Mouse (Mus musculus): Measurements from ENCODE around the gene Pgm5. TPM values are rescaled to one million over a fixed set of nuclear protein-coding genes. Genes with fewer than 3 reads are reported as not detected.
"Not testable (repeated sequence)": the region's sequence is repeated elsewhere in the genome, so short reads cannot be mapped to it uniquely, and the experiment has no call there.

Gene Pgm5
- total RNA-seq, 1 experiment from 2014 or later: 54.3 TPM

DNA sequence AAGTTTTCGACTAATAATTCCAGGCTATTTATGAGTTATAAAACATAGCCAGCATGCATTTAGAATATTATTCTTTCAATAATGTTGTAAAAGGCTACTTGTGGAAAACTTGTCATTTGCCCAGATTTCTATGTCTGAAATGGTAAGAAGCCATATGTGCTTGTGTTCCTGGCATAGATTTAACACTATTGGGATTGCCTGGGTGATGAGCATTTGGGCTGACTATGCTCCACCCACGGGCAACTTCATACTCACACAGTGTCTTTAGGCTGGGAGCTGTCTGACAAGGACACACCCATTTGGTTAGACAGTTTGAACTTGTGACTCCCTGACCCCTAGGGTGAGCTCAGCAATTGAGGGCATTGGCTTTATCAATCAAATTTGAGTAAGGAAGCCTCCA is 157.3 kb downstream of the Pgm5 start:
- DNase-seq: no peak

DNA sequence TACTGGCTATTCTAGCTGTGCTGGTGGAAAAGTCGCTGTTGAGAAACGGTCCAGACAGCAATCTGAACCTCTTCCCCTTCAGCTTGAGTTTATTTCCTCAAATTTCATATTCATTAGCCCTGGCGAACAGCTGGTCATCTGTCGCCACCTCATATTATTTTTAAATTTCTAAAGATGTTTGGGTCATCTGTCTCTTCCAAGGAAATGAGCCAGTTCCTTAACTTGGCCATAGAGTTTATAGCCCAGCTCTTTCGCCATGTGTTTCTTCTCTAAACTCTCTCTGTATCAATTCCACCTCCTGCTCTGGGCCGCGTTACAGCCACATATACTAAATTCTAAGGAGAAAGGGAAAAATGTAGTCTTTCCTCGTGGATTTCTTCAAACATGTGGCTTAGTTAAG is 158.0 kb downstream of the Pgm5 start:
- no peak for DNase-seq

DNA sequence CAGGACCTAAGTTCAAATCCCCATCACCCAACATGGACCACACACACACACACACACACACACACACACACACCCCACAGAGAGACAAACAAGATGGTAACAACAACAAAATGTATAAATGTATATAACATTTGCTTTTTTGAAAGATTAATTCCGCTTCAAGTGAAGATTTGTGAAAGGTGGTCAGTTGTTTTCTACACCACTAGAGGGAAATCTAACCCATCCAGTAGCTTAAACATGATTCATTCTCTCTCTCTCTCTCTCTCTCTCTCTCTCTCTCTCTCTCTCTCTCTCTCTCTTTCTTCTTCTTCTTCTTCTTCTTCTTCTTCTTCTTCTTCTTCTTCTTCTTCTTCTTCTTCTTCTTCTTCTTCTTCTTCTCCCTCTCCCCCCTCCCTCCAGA is 158.5 kb downstream of the Pgm5 start:
- DNase-seq: not testable (repeated sequence)

DNA sequence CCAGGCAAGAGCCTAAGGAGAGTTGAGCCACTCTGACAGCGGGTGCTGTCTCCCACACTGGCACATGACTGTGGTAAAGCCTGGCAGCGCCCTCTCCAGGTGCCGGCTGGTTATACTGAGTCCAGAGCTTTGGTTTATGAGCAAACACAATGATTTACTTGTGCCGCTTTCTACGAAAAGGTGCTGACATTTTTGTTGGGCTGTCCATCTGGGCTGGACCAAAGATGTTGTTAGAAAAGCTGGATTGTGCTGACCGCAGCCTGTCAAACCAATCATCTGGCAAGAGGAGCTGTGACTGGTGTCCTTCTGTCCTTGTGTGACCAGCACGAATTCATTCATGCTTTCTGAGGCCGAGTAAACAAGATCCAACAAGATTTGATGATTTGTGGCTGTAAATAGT is 159.9 kb downstream of the Pgm5 start:
- DNase-seq: no peak

DNA sequence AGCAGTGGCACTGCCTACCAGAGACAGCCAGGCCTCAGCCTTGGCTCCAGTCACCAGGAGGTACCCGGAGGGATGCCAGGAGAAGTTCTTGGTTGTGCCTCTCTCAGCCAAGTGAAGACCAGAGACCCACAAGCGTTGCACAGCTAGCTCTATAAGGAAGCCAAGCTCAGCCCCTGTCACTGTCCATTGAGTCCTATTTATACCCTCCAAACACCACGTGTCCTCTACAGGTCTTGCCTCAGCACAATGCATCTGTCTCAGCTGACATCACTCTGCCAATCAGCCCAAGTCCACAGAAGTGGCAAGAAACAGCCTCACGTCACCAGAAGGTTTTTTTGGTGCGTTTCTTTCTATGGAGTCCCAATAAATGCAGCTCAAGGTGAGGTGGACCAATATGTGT is 161.0 kb downstream of the Pgm5 start:
- no peak for DNase-seq

DNA sequence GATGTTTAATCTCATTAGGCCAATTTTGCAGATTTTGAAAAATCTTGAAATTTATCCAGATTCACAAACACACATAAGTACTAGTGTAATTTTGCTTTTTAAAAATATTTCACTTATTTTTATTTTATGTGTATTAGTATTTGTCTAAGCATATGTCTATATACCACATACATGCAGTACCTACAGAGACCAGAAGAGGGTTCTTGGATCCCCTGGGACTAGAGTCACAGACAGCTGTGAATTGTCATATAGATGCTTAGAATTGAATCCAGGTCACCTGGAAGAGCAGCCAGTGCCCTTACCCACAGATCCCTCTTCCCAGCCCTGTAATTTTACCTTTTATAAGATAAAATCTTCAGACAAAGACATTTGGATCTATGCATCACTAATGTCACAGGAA is 161.7 kb downstream of the Pgm5 start:
- no peak for DNase-seq

DNA sequence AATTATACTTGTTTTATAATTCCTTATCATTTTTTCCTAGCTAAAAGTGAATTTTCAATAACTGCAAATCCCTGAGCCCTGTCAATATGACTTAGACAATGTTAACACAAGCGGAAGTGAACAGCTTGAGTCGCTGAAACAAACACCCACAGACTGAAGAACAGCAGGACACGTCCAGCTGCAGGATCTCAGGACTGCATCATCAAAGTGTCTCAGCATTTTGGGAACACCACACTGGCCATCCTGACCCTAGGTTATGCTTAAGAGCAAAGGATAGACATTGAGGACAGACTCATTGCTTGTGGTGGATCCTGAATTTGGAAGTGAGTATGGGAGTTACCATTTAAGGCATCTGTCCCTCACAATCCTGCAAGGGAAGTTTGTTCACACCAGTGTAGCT is 162.5 kb downstream of the Pgm5 start:
- no peak for DNase-seq

DNA sequence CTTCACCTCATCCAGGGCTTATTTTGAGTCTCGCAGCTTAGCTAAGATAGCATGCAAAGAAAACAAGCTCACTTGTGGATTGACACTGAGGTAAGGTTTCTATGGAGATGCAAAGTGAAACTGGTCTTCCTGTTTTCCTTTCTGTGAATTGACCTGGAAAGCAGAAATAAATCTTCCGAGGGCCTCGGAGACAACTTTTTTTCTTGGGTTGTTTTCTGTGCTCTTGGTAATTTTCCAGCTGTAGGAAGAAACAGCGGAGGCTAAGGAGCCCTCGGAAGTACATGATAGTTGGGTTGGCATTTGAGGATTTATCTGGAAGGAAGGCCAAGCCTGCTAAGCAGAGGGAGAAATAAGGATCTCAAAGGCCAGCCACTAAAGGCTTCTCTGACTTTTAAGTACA is 163.0 kb downstream of the Pgm5 start:
- no peak for DNase-seq

DNA sequence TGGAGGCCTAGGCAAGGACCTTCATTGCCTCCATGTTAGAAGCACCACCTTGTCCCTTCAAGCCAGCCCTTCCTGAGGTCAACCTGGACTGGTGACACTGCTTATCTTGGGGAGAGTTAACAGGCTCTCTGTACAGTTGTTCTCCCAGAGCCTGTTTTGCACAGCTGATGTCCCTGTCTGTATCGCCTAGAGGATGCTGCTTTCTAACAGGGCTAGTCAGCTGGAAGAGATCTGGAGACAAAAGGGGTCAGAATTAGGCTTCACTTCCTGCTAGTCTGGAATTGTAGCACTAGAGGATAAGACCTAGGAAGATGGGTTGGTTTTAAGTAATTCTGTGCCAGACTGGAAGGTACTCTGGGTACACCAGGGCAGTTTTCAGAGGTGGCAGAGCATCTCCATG is 163.7 kb downstream of the Pgm5 start:
- DNase-seq: no peak

DNA sequence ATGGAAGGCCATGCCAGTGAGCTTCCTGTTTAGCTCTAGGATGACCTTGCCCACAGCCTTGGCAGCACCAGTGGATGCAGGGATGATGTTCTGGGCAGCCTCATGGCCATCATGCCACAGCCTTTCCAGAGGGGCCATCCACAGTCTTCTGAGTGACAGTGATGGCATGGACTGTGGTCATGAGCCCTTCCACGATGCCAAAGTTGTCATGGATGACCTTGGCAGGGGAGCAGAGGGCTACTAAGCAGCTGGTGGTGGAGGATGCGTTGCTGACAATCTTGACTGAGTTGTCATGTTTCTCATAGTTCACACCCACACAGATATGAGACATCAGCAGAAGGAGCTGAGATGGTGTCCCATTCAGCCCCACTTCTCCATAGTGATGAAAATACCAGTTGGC is 169.0 kb downstream of the Pgm5 start:
- DNase-seq: no peak

DNA sequence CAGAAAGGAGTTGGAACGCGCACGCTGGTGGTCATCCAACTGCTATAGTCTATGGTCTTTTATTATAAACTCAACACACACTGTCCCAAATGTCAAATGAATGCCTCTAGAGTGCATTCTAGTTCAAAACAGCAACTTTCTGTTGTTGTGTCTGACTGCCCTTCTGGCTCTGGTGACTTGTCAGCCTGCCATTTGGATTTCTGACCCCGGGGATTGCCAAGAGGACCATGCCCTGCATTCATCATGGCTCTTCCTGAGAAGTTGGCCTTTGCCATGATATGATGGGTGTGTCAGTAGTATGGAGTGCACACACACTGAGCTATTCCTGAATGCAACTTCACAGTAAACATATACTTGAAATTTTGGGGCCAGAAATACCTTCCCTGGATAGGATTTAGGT is 172.1 kb downstream of the Pgm5 start:
- no peak for DNase-seq

DNA sequence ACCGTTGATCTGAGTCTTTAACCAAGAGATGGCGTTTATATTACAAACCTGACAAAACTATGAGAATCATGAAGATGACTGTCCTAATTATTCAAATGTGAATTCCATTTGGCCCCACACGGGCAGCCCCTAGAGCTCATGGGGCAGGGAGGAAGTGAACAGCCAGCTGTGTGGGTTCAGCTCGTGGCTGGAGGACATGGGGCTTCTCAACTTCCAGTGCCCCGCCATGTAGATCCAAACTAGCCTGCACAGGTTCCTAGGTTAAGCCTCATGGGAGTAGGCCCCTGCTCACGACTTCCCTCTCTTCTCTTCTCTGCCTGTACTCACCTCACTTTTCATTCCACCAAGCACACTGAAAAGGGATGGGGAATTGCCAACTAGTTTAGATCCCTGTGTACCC is 173.3 kb downstream of the Pgm5 start:
- DNase-seq: no peak

DNA sequence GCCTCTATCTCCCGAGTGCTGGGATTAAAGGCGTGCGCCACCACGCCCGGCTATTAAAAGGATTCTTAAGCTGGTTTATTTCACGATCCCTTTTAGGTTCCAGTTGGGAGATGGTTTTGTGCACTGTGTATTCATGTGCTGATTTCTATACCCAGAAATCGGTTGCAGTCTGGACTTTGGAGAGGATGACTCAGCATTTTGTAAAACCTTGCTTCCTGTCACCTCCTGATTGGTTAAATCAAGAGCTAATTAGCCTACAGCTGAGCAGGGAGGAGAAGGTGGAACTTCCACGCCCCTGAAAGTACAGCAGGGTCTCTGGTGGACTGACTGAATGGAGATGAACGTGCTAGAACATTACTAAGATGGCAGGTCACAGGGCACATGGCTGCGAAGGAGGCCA is 175.2 kb downstream of the Pgm5 start:
- no peak for DNase-seq

DNA sequence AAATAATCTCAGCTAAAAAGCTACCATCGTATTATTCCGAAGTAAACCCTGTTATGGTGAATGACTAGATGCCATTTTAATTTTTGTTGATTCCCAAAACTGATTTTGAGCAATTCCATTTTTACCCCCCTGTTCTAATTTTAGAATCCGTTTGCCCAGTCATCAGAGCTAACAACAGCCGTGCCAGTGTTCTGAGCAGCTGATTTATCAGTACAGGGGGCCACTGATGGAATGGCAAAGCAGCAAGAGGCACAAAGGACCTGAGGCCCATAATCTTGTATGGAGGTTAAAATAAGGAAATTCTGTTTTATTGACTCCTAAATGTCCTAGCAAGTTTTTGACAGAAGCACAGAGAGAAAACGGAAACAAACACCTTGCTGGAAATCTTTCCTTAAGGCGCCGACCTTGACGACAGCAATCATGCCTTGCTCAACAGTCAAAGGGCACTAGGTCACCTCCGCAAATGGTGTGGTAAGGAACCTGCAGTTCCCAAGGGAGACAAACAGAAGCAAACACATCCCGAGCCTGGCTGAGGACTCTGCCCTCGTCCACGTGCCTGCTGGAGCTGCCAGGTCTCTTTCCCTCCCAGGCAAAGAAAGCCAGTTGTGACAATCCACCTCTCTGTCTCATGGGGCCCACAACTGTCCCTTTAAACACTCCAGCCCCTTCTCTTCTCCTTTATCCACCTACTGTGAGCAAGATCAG is 178.5 kb downstream of the Pgm5 start:
- peak; percentile 21 for DNase-seq

DNA sequence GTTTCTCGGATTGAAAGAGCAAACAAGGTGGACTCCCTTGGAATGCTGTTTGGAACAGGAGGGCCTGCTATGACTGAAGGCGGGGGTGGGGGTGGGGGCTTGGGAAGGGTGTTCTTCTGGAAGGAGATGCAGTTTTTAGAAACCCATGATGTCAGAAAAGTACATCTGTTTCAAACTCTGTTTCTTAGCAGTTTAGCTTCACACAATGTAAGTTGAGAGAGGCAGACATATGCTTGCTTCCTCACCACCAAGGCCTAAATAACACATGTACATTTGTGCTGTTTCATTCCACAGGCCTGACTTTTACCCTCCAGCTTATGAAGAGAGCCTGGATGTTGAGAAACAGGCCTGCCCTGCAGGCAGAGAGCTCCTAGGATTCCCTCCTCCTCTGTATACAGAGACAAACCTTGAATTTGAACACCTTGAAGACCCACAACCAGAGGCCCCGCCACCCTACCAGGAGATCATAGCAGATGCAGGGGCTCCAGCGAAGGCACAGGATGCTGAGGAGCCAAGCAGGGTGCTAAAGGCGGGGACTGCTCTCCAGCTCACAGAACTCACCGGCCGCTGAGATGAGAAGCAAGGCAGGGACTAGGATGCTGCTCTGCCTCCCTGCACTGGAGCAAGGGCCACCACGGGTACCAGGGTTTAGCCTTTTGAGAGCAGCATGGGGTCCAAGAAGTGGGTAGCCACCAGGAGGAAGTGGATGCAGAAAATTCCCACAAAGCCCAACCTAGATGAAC is 184.2 kb downstream of the Pgm5 start:
- DNase-seq: no peak

DNA sequence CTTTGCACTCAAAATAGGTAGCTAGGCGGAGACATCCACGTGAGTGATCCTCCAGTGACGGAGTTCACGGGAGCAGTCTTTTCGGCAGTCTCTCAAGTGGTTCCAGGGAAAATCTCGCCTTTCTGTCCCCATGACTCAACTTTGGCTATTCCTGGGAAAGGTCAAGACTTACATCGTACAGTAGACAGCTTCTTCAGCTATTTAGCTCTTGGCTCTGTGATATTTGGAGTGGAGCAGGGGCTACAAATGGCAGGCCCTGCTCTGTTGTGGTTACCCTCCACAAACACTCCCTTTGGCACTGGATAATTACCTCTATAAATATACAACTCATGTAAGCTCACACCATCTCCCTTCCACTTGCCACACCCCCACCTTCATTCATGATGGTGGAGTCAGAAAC is 185.2 kb downstream of the Pgm5 start:
- DNase-seq: no peak

DNA sequence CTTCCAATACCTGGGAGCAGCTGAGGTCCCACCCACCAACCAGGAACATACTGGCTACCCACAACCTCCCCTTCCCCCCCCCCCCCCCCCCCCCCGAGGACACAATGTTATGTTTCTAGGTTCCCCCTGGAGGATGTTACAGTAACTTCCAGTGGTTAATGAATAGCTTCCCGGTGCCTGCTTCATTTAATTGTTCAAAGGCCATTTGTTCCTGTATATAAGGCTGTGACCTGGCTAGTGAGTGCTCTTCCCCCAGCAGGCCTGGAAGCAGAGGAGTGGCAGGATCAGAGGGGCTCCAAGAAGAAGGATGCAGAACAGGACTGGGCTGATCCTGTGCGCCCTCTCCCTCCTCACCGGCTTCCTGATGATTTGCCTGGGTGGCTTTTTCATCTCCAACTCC is 187.9 kb downstream of the Pgm5 start, which contains the start of gene Tmem252:
Tmem252 (plus strand) TSS at position 247 of the 400 bp plus-strand sequence.
- no peak for DNase-seq

DNA sequence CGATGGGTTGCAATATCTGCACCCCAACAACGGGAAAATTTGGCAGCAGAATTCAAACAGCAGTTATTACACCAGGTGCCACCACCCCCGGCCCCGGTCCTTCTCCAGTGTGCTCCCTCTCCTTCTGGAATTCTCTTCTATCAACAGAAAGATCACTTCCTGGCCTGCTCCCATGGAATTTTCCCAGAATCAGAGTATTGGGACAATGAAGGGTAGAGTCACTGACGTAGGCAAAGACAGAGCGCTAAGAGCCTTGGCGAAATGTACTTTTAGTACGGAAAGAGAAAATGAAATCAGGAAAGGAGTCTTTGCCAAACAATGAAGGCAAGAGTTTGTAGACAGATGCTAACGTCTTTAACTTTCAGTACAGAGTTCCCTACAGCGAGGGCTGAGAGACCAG is 188.3 kb downstream of the Pgm5 start:
- no peak for DNase-seq

DNA sequence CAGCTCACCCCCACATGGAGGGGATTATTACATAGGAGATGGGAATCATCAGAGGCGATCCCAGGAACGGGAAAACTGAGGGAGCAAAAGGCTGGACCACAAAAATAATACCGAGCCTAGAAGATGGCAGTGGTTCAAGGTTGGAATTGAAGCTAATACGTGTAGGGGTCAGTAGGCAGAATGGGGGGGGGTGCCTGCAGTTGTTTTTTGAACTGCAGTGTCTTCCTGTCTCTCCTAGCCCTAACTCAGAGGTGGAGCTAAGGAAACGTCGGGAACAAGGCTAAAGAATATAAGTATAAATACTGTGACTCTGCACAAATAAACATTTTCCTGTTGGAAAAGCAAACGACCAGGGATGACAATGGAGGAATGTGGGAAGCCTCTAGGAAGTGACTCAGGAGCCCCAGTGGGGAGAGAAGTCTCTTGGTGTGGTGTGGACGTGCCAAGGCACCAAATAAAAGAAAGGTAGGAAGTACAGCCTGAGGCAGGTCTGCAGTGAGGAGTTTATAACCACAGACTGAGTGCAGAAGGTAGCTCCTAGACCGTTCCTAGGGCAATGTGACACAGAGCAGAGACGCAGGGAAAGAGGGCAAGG is 189.2 kb downstream of the Pgm5 start:
- no peak for DNase-seq

DNA sequence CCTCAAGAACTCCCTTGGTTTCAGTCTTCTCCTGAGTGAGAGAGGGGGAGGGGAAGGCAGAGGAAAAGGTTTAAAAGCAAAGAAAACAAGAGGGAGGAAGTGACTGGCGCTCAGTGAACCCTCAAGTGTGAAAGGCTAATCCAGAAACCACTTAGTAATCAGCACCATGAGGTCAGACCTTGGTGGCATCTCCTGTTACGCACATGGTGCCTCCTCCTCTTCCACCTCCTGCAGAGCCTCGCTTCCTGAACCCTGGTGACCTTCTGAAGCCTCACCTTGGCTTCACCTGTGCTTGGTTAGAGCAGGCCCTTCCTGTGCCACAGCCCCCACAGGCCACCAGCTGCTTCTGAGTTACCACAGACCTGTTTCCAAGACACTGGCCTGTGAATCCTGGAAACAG is 190.1 kb downstream of the Pgm5 start:
- DNase-seq: no peak

DNA sequence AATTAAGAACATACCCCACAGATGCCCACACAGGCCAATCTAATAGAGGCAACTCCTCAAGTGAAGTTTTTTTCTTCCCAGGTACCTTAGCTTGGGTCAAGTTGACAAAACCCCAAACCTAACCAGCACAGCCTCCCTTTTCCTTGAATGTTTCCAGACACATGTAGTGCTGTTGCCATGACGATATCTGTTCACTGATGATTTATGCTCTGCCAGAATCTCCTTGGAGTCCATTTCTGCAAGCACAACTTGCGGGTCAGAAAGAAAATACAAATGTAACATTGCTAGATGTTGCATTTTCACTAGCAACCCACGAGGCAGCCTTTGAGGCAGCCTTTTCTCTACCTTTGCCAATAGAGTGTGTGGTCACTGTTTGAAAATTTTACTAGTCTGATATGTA is 194.1 kb downstream of the Pgm5 start:
- no peak for DNase-seq

DNA sequence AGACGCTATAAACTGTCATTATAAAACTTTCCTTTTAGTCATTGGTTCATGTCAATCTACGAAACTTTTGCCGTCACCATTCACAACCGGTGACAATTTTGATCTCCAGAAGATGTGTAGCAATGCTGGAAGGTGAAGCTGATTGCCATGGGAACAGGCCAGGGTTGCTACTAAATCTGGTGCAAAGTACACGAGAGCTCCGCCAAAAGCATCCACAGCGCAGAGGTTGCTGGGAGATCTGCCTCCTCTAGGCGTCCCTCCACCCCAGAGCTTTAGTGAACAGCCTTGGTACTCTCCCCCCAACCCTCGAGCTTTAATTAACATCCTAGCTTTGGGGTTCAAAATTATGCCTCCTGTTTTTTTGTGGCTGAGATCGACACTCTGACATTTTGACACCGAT is 195.9 kb downstream of the Pgm5 start:
- DNase-seq: no peak

DNA sequence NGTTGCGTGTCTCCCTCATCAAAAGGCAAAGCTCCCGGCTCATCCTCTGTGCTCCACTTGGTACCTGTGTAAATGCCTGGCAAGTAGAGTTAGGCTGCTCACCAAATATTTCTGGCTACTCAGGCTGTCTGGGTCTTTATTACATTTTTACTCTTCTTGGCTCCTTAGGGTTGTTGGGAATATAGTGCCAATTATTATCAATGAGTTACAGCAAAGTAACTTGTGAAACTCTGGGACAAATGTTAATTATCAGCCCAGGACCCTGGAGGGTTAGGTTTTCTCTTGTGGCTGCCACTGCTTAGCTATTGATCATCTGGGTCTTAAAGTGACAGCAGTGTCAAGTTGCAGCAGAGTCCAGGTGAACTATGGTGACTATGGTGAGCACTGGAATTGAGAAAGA is 199.3 kb downstream of the Pgm5 start:
- no peak for DNase-seq

DNA sequence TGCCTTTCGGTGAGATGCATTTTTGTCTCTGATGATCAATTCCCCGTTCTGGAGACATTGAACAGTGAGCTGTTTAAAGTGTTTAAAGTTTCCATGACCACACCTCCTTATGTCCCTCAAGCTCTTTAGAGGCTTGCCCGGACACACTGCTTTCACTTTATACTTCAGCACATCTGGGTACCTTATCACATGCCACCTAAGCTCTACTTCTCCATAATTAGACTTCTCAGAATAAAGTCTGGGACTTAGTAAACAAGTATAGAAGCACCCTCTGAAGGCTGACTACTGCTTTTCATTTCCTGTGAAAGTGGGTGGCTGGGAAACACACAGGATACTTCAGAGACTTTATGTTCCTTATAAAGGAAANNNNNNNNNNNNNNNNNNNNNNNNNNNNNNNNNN is 204.7 kb downstream of the Pgm5 start:
- no peak for DNase-seq
